Mouse (Mus musculus): ENCODE measurements at regions not wholly inside any gene's neighbourhood (a gene's known extent, or its start where the extent isn't known, plus 50 kb on each side); places are given as distances from the start of the nearest gene placed in this dataset.

DNA sequence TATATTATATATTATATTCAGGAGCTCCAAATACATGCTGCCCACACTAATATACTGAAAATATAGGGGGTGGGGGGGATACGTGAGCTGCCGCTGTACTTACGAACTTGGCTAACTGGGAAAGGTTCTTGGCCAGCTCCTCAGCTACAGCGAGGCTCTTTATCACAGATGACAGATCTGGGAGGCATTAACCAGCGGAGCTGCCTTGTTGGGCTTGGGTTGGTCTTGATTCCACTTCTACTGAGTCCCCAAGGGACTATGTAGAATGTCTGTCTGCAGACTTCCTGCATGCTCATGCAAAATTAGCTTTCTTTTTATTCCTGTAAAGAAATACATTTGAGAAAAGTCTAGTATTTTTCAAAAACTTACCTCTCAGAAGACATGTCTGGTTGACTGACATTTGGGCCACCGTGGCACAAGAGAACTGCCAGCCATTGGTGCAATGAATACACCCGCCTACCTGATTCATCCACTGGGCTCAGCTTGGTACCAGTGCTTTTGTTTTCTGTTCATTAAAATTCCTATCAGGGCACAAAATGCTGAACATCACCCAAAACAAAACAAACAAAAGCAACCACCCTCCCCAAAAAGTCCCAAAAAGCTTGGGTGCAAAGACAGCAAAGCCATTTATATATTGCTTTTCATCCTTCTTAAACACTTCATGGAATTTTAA lies 253.2 kb downstream of the Spry2 start:
- in situ Hi-C loops (cut with MboI, MseI), result no loop called here

DNA sequence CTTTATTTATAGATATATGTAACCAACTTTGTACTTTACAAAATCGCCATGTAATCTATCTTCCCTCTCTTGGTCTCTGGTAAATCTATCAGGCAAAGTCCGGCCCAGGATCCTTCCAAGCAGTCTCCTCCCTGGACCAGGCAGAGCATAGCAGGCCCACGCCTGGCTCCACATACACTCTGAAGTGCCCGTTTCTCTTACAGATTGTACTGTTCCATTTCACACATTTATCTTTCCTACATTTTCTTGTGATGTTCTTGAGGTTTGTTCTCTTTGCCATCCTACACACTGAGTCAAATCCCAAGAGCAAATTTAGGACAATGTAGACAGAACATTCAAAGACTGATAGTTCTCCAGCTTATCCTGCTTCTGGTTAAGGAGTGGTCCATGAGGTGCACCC lies 264.3 kb downstream of the Spry2 start:
- in situ Hi-C loops (cut with MboI, MseI), result no loop called here

DNA sequence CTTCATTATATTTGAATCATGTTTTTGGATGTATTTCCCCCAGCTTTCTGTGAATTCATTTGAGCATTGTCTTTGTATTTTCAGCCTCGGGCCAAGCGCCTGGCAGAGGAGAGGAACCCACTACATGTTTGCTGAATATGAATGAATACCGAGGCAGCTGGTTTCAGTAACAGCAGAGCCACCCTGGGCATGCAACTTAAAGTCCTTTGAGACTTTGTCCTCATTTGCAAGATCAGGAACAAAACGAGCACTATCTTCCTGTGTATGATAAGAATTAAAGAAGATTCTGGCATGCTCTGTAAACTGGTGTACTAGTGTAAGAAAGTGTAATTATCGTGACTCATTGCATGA lies 265.0 kb downstream of the Spry2 start:
- in situ Hi-C loops (cut with MboI, MseI), result no loop called here

DNA sequence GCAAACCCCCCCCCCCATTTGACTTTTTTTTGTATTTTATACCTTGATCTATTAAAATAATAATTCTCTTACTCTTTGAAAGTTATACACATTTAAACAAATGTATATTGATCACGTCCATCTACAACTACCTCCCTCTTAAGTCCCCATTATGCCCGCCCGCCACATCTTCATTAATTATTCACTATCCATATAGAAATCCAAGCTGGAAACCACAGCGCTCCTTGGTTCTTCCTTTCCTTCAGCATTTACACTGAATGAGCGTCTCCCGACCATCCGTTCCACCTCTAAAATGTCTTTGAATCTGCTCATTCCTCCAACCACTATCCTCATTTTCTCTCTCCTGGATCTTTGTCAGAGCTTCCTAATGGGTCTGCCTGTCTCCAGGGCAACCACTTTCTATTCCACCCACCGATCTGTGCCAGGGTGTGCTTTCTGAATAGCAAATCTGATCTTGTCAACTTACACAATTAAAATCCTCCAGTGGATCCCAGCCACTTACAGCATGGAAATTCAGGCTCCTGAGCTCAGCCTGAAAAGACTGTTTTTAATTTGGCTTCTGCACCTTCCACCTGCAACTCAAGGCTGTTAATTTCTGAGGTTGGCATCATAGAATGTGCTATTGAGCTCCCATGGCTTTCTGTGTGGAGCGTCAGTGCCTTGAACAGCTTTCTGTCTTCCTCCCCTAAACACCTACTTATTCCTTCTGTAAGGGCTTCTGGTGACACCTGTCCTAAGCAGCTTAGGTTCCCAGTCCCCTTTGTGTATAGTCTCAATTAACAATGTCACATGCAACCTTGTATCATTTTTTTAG lies 265.5 kb downstream of the Spry2 start:
- in situ Hi-C loops (cut with MboI, MseI), result no loop called here

DNA sequence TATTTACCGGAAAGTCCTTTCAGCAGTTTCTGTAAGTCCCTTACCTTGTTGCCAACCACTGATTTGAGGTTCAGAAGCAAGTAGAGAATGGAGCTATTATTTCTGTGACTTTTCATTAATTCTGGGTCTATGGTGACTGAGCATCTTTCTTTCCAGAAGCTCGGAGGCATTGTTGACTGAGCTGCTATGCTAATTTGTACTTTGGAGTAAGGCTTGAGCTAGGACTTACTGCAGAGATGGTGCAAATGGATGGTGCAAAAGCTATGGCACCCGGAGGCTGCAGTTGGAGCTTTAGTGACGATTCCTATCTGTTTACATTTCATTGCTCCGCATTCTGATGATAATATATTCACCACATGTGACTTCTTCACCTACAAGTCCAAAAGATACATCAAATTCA lies 266.2 kb downstream of the Spry2 start:
- in situ Hi-C loops (cut with MboI, MseI), result no loop called here

DNA sequence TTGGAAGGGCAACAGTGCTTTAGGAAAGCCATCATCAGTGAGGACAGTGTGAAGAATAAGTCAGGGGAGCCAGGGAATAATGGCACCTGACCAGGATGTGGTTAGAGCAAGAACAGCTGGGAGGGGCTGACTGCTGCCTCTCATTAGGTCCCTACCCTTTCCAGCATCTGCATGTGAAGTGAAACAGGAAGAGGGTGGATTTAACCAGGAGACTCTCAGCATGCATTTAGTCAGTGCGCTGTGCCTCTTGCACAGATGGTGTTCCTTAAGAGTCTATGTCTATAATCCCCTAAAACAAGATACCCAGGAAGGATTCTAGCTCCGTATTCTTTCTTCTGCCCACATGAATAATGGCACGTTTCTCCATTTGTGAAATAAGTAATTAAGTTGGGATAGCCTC lies 267.9 kb downstream of the Spry2 start:
- in situ Hi-C loops (cut with MboI, MseI), result no loop called here

DNA sequence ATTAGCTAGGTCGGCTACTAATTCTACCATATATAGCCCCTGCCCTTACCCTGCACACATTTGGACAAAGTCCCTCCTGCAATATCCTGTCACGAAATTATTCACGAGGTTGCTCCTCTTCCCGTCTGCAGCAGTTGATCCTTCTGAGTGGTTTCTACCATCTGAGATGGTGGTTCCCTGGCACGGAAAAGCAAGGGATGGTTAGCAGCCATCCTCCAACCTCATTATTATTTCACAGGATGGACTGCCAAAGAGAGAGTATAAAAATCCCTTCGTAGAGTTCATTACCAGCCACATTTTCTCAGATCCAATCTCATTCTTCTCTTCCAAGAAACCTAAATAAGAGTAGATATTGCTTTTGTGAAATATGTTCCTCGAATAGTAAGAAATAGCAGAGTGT lies 272.2 kb downstream of the Spry2 start:
- in situ Hi-C loops (cut with MboI, MseI), result no loop called here

DNA sequence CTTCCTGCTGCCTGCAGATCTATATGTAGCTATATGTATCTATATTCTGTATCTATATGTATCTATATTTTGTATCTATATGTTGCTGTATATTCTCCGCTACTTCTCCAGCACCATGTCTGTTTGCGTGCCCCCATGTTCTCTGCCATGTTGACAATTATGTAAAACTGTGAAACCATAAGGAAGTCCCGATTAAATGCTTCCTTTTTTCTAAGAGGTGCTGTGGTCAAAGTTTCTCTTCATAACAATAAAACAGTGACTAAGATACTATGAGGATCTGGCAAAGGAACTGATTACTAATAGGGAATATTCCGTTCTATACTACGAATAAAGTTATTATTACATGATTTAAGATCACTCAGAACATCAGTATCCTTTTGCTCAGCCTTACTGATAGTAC lies 274.5 kb downstream of the Spry2 start:
- in situ Hi-C loops (cut with MboI, MseI), result no loop called here

DNA sequence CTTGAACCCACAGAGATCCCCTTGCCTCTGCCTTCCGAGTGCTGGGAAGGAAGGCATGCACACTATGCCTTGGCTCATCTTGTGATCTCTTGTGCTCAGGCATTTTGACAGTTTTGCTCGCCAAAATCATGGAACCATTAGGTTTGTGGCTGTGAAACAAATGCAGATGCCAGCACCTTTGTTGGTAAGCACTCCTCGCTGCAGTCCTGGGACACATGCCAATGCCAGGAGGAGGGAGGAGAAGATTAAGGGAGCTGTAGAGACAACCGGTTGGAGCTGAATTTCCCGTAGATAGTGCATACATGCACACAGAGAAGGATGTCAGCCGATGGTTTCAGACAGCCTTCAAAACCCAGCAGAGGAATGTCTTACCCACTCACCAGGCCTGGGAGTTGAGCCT lies 275.5 kb downstream of the Spry2 start:
- in situ Hi-C loops (cut with MboI, MseI), result no loop called here

DNA sequence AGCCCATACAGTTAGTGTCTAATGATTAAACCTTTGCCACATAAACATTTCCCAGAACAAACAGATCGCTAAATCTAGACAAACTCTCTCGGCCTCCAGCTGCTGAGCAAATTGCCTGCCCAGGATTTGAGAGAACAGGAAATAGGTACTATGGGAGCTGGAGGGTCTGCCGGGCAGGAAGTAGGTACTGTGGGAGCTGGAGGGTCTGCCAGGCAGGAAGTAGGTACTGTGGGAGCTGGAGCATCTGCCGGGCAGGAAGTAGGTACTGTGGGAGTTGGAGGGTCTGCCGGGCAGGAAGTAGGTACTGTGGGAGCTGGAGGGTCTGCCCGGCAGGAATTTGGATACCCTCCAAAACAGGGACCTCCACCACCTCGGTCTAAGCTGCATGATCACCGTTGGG lies 277.2 kb downstream of the Spry2 start:
- in situ Hi-C loops (cut with MboI, MseI), result no loop called here

DNA sequence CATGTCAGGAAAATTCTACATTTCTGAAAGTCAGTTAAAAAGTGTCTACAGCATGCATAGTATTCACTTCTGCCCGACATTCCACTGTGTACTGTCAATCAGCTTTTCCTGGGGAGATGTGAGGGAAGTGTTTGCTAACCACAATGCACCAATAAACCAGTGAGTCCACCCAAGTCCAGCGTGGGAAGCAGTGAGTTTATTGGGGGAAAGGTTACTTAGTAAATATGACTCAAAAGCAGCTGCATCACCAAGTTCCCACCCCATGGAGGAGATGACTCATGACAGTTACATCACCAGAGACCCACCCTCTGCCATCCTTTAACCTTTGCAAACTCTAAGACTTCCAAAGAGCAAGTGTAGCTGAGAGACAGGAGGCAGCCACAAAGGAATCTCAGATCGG lies 280.9 kb downstream of the Spry2 start:
- in situ Hi-C loops (cut with MboI, MseI), result no loop called here

DNA sequence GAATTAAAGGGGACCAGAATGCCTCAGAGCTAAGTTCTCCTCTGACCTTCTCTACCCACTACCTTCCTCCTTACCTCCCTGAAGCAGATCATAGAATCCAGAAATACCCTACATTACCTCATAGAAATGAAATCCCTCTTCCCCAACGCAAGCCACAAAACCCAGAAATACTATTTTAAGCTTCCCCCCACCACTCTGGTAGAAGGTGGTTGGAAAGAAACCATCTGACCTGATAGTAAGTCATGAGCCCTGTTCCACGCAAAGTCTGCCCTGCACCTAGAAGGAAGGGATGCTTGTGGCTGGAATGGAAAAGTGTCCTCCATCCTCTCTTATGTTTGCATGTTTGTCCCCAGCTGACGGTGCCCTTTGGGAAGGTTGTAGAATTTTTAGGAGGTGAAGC lies 283.8 kb downstream of the Spry2 start:
- in situ Hi-C loops (cut with MboI, MseI), result no loop called here

DNA sequence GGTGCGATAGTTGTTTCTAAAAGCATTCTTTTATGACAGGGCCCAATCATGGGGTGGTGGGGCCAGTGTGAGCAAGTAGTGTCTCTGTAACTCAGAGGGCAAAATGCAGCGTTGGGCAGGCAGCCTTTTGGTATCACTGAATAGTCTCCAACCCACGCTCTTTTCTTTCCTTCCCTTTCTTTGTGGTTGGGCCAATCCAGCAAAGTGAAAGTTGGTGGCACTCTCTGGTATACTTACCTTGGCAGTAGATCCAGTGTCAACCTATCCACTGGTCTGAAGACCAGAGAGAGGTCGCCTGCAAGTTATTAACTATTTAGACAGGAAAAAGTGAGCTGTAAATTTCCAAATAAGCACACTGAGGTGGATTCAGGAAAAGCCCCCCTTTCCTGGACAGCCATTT lies 287.8 kb downstream of the Spry2 start:
- in situ Hi-C loops (cut with MboI, MseI), result no loop called here

DNA sequence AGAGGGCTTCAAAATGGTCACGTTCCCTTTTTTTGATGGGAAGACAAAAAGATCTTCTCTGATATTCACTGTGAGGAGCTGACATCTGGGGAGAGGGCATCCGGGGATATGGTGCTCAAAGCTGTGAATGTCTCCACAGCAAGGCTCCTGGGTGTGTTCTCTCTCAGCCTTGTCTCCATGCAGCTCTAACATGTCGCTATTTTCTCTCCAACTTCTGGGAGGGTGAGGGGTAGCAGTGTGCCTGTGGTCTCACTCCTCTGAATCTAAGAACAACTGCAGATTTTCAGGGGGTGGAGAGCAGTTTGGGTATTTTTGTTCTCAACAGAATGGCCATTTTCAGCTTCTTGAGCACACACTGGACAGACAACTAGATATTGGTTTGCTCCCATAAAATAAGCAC lies 290.1 kb downstream of the Spry2 start:
- in situ Hi-C loops (cut with MboI, MseI), result no loop called here

DNA sequence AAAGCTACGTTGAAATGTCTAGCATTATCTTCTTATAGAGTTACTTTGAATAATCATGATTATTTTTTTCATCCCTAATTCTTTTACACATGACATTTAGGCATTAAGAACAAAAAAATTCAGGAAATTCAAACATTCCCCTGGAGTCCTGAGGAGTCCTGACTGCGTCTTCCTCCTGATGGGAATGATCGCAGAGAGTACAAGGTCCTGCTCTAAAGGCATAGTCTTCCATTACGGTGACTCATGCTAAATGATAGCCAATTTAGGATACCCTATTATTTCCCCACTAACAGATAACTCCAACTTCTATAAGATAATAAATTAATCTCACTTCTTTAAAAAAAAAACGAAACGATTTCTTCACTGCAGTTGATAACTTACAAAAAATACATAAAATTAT lies 292.2 kb downstream of the Spry2 start:
- in situ Hi-C loops (cut with MboI, MseI), result no loop called here

DNA sequence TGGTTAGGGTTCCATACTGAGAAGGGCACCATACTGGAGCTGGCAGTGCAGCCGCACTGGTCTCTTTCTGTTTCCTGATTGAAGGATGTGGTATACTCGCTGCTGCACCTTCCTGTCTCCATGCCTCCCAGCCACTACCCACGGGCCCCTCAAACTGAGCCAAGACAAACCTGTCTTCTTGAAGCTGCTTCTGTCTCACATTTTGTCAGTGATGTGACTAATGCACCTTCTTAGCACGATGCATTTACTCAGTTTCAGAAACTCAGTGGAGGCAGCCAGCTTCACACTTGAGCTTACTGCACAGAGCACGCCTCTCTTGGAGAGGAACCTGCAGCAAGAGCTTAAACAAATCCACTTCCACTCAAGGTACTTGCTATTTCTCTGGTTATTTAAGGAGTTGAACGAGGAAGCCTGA lies 293.6 kb downstream of the Spry2 start:
- in situ Hi-C loops (cut with MboI, MseI), result no loop called here

DNA sequence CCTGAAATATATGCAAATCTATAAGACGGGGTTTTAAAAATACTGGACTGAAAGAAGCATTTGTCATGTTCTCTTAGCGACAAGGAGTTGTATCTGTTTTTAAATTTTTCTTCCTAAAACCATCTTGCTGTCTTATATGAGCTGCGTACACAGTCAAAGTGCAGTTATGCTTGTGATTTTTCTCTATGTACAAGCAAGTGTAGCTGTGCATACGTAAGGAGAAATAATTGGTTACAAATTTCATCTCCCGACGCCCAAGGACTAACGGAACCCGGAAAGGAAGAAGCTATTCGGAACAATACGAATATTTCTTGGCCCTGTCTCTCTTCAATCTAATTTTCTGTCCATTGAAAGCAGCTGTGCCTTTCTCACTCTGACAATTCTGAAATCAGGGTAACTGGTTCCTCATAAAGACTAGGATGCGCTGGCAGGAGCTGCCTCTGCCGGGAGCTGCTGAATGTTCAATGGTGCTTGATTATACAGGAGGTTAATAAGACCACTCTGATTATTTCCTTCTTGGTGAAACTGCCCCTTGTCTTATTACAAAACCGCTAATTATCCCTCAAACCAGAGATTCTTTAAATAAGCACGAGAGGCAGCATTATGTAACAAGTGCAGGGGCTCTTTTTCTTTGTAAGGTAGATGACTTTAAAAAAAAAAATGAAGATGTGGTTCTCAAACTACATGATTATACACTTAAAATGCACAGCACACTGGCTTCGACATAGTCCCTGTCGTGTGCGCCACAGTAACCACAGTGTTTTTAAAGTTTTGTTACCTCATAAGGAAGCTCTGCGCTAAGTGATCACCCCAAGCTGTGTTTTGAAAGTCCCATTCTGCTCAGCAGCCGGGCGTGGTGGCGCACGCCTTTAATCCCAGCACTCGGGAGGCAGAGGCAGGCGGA lies 296.8 kb downstream of the Spry2 start:
- in situ Hi-C loops (cut with MboI, MseI), result loop anchor here (5.0 kb wide), 1 partner anchor 67 kb away; no protein-coding TSS in a partner anchor

DNA sequence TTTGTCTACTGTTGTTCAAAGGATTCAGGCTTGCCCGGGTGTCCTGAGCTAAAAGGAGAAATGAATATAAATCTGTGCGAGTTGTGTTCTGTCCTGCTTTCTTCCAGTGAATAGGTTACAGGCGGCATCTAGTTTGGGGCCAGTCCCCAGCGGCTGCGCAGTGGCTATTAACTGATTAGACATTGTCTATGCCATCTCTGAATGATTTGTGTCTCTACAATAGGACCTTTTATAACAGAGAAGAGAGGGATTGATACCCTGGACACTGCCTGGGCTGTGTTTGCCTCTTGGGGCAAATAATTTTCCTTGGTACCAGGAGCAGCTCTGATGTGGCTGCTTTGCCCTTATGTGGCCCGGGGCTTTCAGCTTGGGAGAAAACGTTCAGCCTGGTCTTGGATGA lies 306.9 kb downstream of the Spry2 start:
- in situ Hi-C loops (cut with MboI, MseI), result no loop called here

DNA sequence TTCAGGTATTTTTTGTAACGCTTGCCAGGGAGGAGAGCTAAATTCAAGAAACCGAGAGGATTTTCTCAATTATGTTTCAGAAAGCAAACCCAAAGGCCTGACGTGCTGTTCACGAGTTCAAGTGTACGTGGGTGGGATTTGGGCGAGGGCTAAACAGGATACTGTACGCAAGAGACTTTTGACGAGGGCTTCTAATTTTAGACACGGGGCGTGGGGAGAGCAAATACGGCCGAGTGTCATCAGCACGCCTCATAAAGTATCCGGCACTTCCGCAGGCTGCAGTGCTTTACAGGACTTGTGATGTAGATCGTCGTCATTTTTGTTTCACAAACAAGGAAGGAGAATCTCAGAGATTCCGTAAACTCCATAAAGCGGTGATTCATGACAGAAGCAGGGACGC lies 307.4 kb downstream of the Spry2 start:
- in situ Hi-C loops (cut with MboI, MseI), result no loop called here

DNA sequence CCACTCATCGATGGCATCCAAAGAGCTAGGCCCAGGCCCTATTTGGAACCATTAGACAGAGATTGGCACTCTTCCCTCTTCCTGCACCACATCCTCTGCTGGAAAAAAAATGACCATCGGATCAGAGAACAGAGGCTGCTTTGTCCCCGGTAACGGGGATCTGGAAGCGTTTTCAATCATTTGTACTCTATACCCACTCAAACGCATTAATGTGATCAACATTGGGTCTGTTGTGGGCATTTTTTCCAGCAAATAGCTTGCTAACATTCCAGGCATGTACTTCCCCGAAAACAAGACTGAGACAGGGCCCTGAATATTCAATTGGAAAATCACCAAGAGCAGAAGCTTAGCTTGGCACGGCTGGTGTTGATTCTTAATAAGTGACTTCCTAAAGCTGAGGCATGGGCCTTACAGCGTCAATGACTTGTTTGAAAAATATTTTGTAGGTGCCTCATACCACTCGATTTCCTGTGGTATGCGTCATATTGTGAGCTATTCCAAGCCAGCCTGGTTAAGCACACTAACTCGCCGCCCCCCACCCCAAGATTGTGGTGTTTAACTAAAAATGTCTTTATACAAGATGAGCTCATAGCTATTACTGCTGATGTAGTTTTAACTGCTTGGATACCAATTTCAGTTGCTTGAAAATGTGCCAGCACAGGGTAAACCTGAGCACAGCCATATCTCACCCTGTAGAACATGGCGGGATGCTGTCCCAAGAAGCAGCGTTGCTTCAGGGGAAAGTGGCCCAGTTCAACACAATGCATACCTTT lies 308.0 kb downstream of the Spry2 start:
- in situ Hi-C loops (cut with MboI, MseI), result no loop called here

DNA sequence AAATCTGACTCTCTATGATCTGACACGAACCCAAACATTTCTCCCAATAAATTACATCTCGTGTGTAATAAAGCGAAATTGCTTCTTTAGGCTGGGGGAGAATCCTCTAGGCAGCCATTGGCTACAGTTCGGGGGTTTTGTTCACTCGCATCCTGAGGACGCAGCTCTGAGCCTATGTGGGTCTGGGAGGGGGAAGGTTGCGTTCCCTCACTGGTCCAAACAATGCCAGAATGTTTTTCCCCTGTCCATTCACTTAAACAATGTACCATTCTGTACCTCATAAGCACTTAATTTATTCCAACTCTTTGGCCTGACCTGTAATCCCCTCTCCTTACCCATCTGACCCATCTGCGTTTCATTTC lies 308.6 kb downstream of the Spry2 start:
- in situ Hi-C loops (cut with MboI, MseI), result no loop called here

DNA sequence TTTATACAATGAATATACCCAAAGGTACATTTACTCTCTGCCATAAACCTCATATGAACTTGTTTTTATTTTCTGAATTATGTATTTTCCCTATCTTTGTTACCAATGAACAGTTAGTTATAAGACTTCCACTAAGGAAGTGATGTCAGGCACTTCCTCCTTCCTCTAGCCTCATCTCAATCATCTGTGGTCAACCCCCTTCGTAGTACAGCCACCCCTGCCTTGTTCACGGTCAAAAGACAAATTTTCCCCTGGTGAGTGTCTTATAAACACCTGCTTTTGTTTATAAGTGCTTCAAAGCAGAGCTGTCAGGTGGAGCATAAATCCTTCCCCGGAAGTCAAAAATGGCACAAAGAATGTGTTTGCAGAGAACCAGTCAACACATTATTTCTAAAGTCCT lies 312.0 kb downstream of the Spry2 start:
- in situ Hi-C loops (cut with MboI, MseI), result no loop called here
